Mouse (Mus musculus) midbrain, embryonic 16.5 days (tissue): ENCODE measurements around the gene Foxp1. TPM values are rescaled to one million over a fixed set of nuclear protein-coding genes. Genes with fewer than 3 reads are reported as not detected.

ENCODE experiments used
- ATAC-seq: fragments of 200-750 bp; cut with Nextera tagmentation; 2 replicates; pipeline ENCODE4 v1.8.0; 2017; ENCODE audit warnings: moderate TSS enrichment
- H3K27ac ChIP-seq: fragments of 300-500 bp; sonication (generic); 2 replicates; pipeline ENCODE4 v1.5.1; 2014; ENCODE audit warnings: mild to moderate bottlenecking, low read length, mixed read lengths
- H3K27me3 ChIP-seq: fragments of 300-500 bp; sonication (generic); 2 replicates; pipeline ENCODE4 v1.6.1; 2014; ENCODE audit warnings: low read depth, low read length, mixed read lengths; ENCODE audit not compliant: control insufficient read depth, insufficient read depth
- H3K36me3 ChIP-seq: fragments of 300-500 bp; sonication (generic); 2 replicates; pipeline ENCODE4 v1.6.1; 2014; ENCODE audit warnings: mild to moderate bottlenecking, low read length, moderate library complexity, mixed read lengths; ENCODE audit not compliant: control insufficient read depth, insufficient read depth
- H3K4me1 ChIP-seq: fragments of 300-500 bp; sonication (generic); 2 replicates; pipeline ENCODE4 v1.6.1; 2014; ENCODE audit warnings: mild to moderate bottlenecking, low read length, mixed read lengths; ENCODE audit not compliant: control insufficient read depth, insufficient read depth
- H3K4me2 ChIP-seq: fragments of 300-500 bp; sonication (generic); 2 replicates; pipeline ENCODE4 v1.6.1; 2014; ENCODE audit warnings: mild to moderate bottlenecking, low read length, mixed read lengths
- H3K4me3 ChIP-seq: fragments of 300-500 bp; sonication (generic); 2 replicates; pipeline ENCODE4 v1.5.1; 2014; ENCODE audit warnings: low read depth, mild to moderate bottlenecking, low read length, moderate library complexity, mixed read lengths
- H3K9ac ChIP-seq: fragments of 300-500 bp; sonication (generic); 2 replicates; pipeline ENCODE4 v1.6.1; 2014; ENCODE audit warnings: low read depth, low read length, mixed read lengths
- H3K9me3 ChIP-seq: fragments of 300-500 bp; sonication (generic); replicated peaks from 2 replicates; pipeline ENCODE4 v1.6.1; 2014; ENCODE audit warnings: mild to moderate bottlenecking, low read length, mixed read lengths; ENCODE audit not compliant: control insufficient read depth, poor library complexity, severe bottlenecking
- WGBS: fragments of 180-500 bp; shearing (Covaris S2); extraction: QIAGEN DNeasy Blood & Tissue Kit; methylation state at CpG from one replicate; pipeline ENCODE4 v1.1.7; 2014; 5-methylcytosine and 5-hydroxymethylcytosine counted together
- polyA plus RNA-seq: library from polyadenylated mRNA; unstranded; fragments of >200 nt; fragmentation: Nextera tagmentation; extraction: Ambion mirVana; gene quantifications from 2 replicates; pipeline ENCODE4 v1.2.1, GENCODE M21; 2015

The Foxp1 gene
- polyA plus RNA-seq, result 77.8 and 79.8 TPM in 2 replicates

GRCm38 (mm10) chr6:99522359-99523108, at the start of gene Foxp1:
TSS of gene Foxp1 (minus strand) at chr6:99522721.
- H3K9ac ChIP-seq, result peak within 1 kb of the TSS; percentile 97
- peak within 1 kb of the TSS; percentile 71 for H3K4me3 ChIP-seq
- H3K27me3 ChIP-seq, result no peaks in the 10 kb centered on the region
- H3K27ac ChIP-seq, result peak within 1 kb of the TSS; percentile 99
- WGBS, result under 1% methylated on average over 47 of the region's 72 CpGs
- no peaks in the 10 kb centered on the region for H3K9me3 ChIP-seq
- peaks cover 7% of the 10 kb centered on the region for H3K4me1 ChIP-seq
- no peaks in the 10 kb centered on the region for H3K36me3 ChIP-seq
- H3K4me2 ChIP-seq, result peak within 1 kb of the TSS; percentile 99
- peak; percentile 62; the same call in 1 of the 2 replicates for ATAC-seq

DNA sequence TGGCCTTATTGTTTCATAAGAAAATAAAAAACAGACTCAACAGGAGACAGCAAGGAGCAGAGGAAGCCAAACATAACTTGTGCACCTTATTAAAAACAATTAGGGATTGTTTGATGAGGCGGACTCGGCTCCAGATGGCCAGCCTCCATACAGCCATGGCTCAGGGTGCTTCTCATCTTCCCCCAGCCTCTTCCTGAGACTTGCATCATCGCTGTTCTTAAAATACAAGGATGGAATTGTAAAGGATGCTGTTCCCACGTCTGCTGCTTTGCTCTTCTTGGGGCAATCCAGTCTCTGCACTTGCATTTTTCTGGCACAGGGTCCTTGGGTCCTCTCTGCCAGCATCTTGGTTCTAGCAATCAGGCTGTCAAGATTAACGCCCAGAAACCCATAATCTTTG, 49.5 kb upstream of the Foxp1 start:
- Histone ChIP-seq H3K4me1 (no peaks in the 10 kb centered on the region), H3K36me3 (no peaks in the 10 kb centered on the region), H3K9me3 (no peaks in the 10 kb centered on the region), H3K27me3 (no peaks in the 10 kb centered on the region), H3K9ac (no peak overlapping the region), H3K4me2 (no peak overlapping the region), H3K4me3 (no peak overlapping the region), H3K27ac (no peak overlapping the region)
- ATAC-seq, result no peak
- WGBS, result 78% methylated on average over 5 of the region's 5 CpGs

DNA sequence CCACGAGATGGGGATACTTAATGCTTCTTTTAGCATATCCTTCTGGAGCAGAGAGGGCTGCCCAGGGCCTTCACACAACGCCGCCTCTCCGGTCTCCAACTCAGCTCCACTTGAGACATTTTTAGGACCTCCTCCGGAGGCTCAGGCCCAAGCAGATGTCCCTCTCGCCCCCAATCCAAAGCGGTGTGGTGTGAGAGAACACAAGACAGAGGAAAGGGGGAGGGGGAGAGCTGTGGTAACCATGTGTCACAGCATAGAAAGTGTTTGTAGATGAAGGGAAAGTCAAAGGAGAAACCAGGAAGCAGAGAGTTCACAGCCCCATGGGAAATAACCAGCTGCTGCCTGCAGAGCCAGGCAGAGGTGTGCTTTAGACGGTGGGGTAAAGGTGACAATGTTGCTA, 44.4 kb upstream of the Foxp1 start:
- no peaks in the 10 kb centered on the region for H3K4me1 ChIP-seq
- H3K4me3 ChIP-seq, result no peak overlapping the region
- no peaks in the 10 kb centered on the region for H3K27me3 ChIP-seq
- no peak overlapping the region for H3K9ac ChIP-seq
- WGBS, result 75% methylated on average over 8 of the region's 8 CpGs
- H3K4me2 ChIP-seq, result no peak overlapping the region
- H3K36me3 ChIP-seq, result no peaks in the 10 kb centered on the region
- ATAC-seq, result no peak
- H3K27ac ChIP-seq, result no peak overlapping the region
- no peaks in the 10 kb centered on the region for H3K9me3 ChIP-seq

- no peaks in the 10 kb centered on the region for H3K36me3 ChIP-seq
- no peaks in the 10 kb centered on the region for H3K27me3 ChIP-seq
- no peaks in the 10 kb centered on the region for H3K9me3 ChIP-seq
- no peak overlapping the region for H3K4me3 ChIP-seq
- no peaks in the 10 kb centered on the region for H3K4me1 ChIP-seq
- 84% methylated on average over 3 of the region's 3 CpGs for WGBS
- no peak for ATAC-seq
- H3K4me2 ChIP-seq, result no peak overlapping the region
- no peak overlapping the region for H3K9ac ChIP-seq
- H3K27ac ChIP-seq, result no peak overlapping the region
Measured at GRCm38 (mm10) chr6:99564766-99565165, 42.2 kb upstream of the Foxp1 start.

DNA sequence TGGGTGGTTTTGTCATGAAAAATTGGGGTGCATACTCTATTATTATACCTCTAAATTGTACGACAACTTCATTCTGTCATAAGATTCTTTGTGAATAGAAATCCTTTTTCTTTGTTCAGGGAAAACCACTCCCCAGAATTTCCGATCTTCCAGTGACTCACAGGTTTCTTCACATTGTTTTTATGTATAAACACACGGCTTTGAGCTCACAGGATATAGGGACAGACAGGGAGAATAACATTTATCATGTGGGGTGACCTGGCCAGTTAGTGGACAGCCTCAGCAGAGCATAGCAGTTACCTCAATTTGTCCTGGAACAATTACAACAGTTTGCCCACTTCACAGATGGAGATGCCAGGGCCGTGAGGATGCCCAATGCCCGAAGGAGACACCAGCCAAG, 34.4 kb upstream of the Foxp1 start:
- Histone ChIP-seq H3K4me2 (no peak overlapping the region), H3K9ac (no peak overlapping the region), H3K36me3 (no peaks in the 10 kb centered on the region), H3K9me3 (no peaks in the 10 kb centered on the region), H3K4me3 (no peak overlapping the region), H3K27ac (no peak overlapping the region), H3K4me1 (no peaks in the 10 kb centered on the region), H3K27me3 (no peaks in the 10 kb centered on the region)
- no peak for ATAC-seq
- WGBS, result 87% methylated on average over 5 of the region's 5 CpGs

DNA sequence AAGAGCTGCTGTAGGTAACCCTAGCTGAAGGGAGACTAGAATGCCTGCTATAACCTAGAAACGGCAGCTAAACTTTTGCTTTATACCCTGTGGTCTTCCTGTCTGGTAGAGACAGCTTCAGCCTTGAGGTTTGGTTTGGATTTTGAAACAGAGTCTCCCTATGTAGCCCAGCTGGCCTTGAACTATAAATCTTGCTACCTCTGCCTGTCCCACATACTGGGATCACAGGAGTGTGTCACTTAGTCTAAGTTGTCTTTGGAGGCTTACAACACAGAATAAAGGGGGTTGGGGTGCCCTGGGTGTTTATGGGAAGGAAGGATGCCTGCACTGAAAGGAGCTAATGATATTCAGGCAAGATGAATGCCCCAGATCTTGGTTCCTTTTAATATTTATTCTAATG, 30.3 kb upstream of the Foxp1 start:
- peaks cover 3% of the 10 kb centered on the region; the same call in 1 of the 2 replicates for H3K9me3 ChIP-seq
- H3K9ac ChIP-seq, result no peak overlapping the region
- no peaks in the 10 kb centered on the region for H3K27me3 ChIP-seq
- H3K36me3 ChIP-seq, result no peaks in the 10 kb centered on the region
- H3K4me1 ChIP-seq, result no peaks in the 10 kb centered on the region
- no peak overlapping the region for H3K4me2 ChIP-seq
- H3K4me3 ChIP-seq, result no peak overlapping the region
- WGBS, result 92% methylated on average over 1 of the region's 1 CpGs
- no peak for ATAC-seq
- H3K27ac ChIP-seq, result no peak overlapping the region

DNA sequence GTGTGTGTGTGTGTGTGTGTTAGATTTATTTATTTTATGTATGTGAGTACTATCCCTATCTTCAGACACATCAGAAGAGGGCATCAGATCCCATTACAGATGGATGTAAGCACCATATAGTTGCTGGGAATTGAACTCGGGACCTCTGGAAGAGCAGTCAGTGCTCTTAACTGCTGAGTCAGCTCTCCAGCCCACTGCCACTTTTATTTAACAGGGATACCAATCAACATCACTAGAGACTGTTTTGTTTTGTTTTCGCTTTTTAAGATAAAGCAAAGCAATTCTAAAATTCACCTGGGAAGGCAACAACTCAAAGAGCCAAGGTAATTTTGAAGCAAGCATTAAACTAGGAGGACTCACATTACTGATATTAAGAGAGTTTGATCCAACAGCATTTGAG, 23.9 kb upstream of the Foxp1 start:
- Histone ChIP-seq H3K9me3 (peaks cover 3% of the 10 kb centered on the region; the same call in 1 of the 2 replicates), H3K4me1 (no peaks in the 10 kb centered on the region), H3K27me3 (no peaks in the 10 kb centered on the region), H3K4me3 (no peak overlapping the region), H3K4me2 (no peak overlapping the region), H3K36me3 (no peaks in the 10 kb centered on the region), H3K27ac (no peak overlapping the region), H3K9ac (no peak overlapping the region)
- ATAC-seq, result no peak
- WGBS, result 93% methylated on average over 2 of the region's 2 CpGs

DNA sequence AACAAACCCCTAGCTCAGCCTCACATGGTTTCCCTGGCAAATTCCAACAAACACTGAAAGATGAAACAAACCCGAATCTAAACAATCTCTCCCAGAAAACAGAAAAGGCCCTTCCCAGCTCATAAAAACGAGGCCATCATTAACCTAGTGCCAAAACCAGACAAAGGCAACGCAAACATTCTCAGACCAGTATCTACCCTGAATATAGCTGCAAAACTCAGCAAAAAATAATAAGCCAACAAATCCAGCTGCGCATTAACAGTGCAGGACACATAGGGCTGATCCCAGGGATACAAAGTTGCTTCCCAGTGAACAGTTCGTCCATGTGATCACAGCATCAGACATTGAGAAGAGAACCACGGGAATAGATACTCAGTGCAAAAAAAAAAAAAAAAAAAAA, 22.9 kb upstream of the Foxp1 start:
- no peak overlapping the region for H3K4me3 ChIP-seq
- no peak overlapping the region for H3K4me2 ChIP-seq
- no peak overlapping the region for H3K9ac ChIP-seq
- no peaks in the 10 kb centered on the region for H3K27me3 ChIP-seq
- WGBS, result 77% methylated on average over 6 of the region's 6 CpGs
- H3K27ac ChIP-seq, result no peak overlapping the region
- no peaks in the 10 kb centered on the region for H3K36me3 ChIP-seq
- H3K4me1 ChIP-seq, result no peaks in the 10 kb centered on the region
- peaks cover 3% of the 10 kb centered on the region; the same call in 1 of the 2 replicates for H3K9me3 ChIP-seq
- no peak for ATAC-seq

GRCm38 (mm10) chr6:99541105-99541504, 18.6 kb upstream of the Foxp1 start:
- Histone ChIP-seq H3K4me2 (no peak overlapping the region), H3K27ac (no peak overlapping the region), H3K27me3 (no peaks in the 10 kb centered on the region), H3K9ac (no peak overlapping the region), H3K9me3 (no peaks in the 10 kb centered on the region), H3K4me3 (no peak overlapping the region), H3K36me3 (no peaks in the 10 kb centered on the region), H3K4me1 (no peaks in the 10 kb centered on the region)
- ATAC-seq, result no peak
- 54% methylated on average over 3 of the region's 3 CpGs for WGBS
